Mouse (Mus musculus) embryo, embryonic 10 days (tissue): ENCODE data around the gene Kif1b.

ENCODE experiments used
- DNase-seq: peaks from one replicate; pipeline ENCODE4 v3.0.0-alpha.2; 2015; ENCODE audit warnings: low spot score

Gene Kif1b

DNA sequence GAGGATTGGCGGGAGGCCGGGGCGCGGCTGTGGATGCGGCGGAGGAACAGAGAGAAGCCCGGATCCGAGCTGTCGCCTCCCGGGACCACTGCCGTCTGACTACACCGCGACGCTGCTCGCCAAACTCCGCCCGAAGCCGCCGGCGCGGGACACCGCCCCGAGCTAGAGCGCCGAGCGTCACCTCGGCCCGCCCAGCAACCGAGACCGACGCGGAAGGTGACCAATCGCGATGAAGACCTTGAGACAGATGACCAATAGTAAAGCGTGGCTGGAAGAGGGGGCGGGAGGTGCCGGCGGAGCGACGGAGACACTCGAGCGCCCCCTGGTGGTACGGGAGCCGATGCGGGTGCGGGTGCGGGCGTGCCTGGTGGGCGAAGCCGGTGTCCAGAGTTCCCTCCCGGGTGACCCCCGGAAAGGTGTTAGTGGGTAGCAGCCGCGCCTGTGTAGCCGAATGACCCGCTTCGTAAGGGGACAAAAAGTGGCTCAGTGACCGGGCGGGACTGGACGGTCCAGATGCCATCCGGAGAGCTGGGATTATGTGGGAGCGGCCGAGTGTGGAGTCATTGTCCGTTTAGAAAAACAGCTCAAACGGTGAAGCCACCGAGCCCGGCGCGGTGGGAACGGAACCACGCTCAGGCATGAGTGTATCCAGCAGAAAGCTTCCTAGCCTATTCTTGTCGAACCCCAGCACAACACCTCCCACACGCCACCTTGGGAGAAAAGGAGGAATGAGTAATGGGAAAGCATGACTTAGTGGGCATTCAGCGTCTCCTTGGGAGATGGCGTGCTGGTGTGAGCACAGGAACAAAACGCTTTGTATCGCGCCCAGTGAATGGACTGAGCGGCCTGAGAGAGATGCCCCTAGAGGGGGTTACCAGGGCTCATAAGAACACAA is at the start of gene Kif1b:
Gene Kif1b, minus strand, starts transcription at position 98 of the 895 bp plus-strand sequence.
- peak; percentile 99 for DNase-seq

DNA sequence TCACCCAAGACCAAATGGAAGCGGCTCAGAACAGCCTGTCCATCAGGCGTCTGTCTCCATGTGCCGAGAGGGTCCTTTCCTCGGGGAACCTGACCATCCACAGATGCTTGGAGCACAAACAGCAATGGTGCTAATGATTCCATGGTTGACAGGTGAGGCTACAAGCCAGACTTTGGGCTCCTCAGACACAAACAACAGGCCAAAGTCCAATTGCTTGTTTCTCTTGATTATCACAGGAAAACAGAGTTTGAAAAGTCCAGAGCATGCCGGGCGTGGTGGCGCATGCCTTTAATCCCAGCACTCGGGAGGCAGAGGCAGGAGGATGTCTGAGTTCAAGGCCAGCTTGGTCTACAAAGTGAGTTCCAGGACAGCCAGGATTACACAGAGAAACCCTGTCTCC is 47.2 kb upstream of the Kif1b start:
- no peak for DNase-seq

DNA sequence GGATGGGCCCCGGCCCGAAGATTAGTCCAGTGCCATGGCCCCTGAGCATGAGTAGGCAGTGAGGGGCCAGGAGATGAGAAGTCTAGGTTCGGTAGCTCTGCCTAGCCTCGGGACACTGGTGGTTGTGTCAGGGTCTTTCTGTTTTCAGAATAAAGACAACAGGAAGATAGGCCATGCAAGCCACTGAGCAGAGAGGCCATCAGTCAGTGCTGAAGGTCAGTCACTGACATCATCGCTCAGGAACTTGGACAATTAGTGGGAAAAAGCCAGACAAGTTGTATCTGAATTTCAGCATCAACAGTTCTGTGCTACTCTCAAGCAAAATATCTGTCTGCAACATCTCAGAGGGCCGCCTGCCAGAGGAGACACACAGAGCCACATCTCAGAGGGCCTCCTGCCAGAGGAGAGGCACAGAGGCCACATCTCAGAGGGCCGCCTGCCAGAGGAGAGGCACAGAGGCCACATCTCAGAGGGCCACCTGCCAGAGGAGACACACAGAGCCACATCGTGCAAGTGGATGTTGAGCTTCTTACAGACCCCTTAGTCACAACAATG is 44.2 kb upstream of the Kif1b start:
- DNase-seq: no peak

DNA sequence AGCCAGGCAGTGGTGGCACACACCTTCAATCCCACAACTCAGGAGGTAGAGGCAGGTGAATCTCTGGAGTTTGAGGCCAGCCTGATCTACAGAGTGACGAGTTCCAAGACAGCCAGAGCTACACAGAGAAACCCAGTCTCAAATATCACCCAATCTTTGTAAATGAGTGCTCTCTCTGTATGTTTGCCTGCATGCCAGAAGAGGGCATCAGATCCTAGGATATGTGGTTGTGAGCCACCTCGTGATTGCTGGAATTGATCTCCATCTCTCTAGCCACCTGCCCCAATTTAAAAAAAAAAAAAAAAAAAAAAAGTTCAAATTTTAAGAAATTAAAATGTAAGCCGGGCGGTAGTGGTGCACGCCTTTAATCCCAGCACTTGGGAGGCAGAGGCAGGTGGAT is 41.5 kb upstream of the Kif1b start:
- DNase-seq: peak; percentile 28

DNA sequence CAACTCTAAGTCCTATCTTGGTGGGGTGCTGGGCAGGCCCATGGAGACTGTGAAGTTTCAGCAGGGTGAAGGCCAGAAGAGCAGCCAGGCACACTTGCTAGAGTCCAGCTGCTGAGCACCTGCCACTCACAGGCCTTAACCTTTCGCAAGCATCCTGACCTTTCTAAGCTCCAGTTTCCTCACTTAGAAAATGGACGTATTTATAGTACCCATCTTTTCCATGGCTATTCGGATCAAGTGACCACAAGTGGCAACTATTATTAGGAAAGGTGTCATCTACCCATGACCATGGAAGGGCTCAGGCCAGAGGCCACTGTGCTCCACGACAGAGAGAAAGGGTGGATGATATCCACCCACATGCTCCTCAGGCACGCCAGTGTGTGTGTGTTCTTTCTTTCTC is 38.4 kb upstream of the Kif1b start:
- no peak for DNase-seq

DNA sequence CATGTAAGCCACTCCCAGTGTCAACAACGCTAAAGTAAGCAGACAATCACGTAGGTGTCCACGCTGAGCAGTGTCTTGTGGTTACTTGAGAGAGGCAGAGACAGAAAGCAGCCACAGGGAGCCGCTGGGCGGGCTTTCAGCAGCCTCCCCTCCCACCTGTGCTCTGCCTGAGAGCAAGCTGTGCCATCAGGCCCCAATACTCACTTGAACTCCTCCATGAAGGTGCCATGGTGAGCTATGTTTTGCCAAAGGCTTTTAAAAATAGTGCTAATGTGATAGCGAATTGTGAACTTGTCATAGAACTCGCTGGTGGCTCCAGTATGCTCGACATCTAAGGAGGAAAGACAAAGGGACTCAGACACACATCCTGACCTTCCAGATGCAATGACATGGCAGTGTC is 36.8 kb upstream of the Kif1b start:
- DNase-seq: no peak

DNA sequence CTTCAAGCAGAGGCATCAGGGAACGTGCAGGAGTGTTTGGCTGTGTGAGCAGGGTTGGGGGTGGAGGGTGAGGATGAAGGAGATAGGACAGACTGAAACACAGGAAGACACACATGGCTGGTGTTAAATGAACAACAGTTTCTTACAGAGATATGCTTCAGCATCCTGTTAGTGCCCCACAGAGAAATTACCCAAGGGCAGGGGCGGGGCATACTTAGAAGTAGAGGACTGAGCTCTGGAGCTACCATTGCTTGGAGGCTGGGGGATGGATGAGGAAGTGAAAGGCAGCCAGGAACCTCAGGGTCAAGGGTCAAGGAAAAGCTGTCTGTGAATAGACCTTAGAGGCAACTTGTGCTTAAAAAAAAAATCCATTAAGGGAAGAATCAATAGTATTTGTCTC is 33.2 kb upstream of the Kif1b start:
- peak; percentile 46 for DNase-seq

DNA sequence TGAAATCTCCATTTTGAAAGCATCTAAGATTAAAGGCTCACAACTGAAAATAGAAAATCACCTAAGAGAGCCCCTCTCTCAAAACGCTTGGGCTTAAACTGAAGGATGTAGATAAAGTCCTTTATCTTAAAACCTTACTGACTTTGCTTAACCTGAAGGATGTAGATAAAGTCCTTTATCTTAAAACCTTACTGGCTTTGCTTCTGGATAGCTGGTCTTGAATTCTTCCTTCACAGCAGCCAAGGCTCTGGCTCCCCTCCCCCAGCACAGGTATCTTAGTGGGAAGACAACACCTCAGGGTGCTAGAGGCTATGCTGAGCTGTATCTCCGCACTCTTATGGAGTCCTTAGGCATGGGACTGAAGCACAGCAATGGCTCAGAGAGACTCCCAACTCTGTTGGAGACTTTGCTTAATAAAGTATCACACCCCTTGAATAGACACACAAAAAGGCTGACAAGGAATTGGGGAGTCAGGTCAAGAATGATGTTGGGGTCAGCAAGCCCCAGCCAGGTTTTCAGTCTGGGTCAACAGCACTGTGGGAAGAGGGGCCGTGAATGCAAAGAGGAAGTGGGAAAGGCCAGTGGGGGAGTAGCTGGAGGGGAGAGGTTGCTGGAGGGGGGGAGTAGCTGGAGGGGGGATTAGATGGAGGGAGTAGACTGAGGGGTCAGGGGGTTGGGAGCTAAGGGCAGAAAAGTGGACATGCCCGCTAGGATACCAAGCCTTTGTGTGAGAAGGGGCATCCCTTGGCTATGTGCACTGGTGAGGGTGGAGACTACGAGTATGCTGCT is 32.1 kb upstream of the Kif1b start:
- DNase-seq: no peak

DNA sequence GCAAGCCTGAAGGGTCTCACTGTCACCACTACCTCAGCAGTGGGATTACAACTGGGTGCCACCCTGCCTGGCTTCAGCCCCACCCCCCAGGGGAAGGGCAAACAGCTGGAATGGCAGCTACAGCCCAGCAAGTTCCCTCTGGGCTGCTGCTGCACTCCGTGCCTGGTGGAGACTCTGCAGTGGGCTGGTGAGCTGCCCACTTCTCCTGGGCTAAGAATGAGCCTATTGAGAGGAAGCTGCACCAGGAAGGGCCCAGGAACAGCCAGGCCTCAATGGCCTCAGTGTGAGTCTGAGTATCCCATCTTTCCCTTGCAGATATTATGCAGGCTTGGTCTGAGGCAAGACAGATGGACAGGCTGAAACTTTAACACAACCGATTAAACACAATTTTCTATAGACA is 30.6 kb upstream of the Kif1b start:
- no peak for DNase-seq

DNA sequence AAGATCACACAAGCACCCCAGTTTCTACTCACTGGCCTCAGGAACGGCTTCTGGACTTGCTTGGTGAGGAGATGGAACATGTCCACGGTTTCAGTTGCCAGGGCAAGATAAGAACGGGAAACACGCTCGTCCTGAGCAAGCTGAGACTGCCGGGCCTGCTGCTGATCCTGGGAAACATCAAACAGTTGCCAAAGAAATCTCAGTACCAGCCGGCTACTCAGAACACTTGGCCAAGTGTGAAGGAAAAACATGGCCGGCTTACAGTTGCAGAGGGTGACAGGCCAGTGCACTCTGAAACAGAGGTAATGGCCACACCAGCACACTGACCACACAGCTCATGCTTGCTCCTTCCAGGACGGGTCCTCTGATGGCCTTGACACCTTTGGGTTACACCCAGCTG is 29.9 kb upstream of the Kif1b start:
- DNase-seq: no peak

DNA sequence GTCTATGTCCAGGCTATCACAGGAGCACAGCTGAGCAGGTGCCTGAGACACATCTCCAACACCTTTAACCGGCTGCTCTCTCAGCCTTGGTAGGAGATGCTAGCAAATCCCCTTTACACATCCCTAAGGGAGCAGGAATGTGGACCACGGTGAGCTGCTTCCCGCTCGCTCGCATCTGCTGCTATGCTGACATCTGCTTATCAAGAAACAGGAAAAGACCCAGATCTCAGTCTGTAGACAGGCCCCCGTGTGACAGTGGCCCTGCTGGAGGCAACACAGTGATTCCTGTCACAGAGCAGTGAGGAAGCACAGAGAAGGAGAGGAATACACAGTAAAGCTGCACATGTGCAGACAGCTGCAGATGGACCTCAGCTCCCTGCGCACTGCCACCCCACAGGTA is 28.8 kb upstream of the Kif1b start:
- DNase-seq: no peak

DNA sequence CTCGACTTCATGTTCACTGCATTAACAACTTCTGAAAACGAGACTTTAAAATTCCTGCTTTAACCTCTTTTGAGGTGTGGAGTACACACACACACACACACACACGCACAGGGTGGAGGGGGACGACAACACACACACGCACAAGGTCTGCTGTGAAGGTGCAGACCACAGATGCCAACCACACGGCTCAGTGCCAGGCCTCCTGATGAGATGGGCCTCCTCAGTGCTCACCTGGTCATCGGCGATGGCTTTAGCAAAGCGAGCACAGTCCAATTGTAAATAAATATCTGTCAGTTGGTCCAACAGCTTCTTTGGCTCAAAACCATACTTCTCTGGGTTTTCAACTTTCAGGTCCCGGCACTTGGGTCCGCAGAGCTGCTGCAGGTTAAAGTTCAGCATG is 27.4 kb upstream of the Kif1b start:
- no peak for DNase-seq

DNA sequence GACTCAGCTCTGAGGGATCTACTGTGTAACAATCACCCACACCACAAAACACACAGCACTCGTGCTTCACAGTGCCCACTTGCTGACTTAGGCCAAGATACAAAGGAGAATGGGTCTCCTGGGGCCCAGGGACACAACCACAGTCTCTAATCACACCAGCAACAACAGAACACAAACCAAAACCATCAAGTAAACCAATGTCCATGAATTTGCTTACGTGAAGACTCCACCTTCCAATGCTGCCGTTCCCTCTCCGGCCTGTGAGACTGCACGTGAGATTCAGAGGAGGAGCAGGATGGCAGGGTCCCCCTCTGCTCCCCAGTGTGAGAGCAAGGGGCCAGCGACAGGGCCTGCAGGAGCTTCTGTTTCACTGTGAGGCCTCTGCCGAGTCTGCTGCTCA is 25.2 kb upstream of the Kif1b start:
- no peak for DNase-seq

DNA sequence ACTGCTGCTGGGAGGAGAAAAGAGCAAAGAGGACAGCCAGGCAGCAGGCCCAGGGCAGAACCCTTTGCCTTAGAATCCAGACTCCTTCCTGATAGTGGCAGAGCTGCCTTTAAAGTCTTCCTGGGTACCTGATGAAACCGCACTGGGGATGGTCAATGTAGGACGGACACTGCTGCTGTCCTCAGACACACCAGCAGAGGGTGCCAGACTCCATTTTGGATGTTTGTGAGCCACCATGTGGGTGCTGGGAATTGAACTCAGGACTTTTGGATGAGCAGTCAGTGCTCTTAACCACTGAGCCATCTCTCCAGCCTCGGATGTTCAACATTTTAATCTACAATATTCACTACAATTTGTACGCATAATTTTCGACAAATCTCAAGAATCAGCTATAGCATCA is 23.0 kb upstream of the Kif1b start:
- DNase-seq: no peak

DNA sequence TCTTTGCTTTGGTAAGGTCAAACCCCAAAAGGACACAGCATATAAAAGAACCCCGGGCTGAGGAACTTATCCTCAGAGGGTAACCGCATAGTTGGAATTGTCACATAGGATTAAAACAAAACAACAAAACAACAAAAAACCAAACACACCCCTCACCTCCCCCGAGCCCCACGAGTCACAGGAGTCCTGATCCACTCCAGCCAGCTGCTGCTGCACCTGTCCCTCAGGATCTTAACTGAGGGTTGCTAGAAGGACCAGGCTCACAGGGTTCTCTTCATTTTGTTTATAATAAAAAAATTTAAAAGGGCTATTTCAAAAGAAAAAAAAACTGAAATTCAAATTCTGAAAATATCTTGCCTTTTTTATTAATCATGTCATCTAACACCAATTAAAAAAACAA is 21.2 kb upstream of the Kif1b start:
- no peak for DNase-seq

DNA sequence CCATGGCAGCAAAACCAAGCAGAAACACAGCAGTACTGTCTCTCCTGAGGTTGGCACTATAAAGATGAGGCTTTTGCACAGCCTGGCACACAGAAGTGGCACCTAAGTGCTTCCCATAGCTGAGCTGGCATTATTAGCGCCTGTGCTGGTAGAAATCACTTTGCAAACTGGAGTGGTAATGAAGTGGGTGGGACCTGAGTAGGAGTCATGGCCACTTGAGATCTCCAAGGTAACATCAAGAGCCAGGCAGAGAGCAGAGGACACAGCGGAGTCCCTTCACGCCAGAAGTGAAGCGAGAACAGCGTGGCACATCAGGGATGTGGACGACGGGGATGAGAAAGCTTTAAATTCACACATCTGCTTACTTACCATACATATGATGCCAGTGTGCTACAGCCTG is 19.8 kb upstream of the Kif1b start:
- no peak for DNase-seq

DNA sequence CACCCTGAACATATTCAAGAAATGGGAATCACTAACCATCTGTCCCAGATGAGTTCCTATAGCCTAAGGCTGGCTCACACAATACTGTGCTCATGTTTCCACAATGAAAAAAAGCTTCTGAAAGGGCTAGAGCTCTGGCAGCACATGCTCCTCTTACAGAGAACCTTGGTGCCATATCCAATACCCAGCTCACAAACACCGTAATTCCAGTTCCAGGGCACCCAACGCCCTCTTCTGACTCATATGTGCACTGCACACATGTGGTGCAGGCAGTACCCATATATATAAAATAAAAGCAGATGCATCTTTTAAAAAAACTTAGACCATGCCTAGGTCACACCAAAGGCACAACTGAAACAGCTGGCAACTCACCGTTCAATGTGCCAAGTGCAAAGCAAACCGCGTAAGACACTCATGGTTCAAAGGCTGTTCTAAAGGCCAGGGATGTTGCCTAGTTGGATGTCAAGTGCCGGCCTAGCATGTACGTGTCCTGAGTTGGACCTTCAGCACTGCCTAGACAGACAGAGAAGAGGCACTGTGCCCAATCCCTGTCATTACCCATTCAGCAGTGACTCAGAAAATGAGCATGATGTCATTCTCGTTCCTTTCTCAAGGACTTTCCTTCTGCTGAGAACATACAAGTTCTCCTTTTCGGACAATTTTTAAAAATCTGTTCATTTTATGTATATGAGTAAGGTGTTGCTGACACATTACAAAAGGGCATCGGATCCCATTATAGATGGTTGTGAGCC is 18.1 kb upstream of the Kif1b start:
- DNase-seq: no peak

DNA sequence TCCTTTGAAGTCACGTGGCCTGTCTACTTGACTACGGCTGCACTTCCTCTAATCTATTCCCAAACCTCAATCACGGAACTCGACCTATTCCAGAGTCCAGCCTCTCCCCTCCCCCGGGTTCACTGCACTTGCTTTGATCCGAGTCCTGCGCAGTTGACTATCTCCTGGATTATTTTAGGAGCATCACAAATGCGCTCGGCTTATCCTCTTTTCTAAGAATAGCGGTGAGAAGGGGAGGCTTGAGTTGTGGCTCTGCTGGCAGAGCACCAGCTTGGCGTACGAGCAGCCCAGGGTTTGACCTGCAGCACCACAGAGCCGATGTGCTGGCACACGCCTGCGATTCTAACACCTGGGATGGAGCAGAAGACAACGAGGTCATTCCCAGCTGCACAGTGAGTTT is 16.2 kb upstream of the Kif1b start:
- no peak for DNase-seq

DNA sequence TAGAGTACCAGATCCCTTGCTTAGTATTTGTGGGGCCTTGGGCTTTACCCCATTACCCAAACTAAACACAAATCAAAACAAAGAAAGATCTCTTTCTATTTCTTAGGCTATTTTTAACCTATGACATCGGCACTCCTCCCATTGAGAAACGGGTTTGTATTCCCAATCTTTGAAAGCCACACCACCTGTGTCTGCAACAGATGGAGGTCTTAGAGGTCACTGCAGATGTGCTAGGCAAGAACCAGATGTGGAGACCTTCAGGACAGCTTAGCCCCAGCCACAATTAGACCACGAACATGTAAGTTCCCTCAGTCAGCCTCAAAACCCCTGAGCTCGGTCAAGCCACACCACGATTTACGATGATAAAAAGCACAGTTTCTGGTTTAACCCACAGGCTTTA is 15.2 kb upstream of the Kif1b start:
- no peak for DNase-seq

DNA sequence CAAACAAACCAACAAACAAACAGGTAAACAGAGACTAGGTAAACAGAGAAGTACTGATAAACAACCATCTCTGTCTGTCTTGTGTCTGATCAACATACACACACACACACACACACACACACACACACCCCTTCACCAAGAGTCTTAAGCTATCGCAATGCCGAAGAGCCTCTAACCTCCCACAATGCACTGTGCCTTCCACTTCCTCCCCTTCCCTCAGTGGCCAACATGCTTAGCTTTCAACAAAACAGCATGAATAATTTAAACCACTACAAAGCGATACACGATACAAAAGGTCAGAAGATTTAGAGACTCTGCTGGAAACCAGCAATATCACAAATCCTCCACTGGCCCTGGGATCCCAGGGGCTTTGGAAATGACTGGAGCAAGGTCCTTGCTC is 14.8 kb upstream of the Kif1b start:
- DNase-seq: no peak

DNA sequence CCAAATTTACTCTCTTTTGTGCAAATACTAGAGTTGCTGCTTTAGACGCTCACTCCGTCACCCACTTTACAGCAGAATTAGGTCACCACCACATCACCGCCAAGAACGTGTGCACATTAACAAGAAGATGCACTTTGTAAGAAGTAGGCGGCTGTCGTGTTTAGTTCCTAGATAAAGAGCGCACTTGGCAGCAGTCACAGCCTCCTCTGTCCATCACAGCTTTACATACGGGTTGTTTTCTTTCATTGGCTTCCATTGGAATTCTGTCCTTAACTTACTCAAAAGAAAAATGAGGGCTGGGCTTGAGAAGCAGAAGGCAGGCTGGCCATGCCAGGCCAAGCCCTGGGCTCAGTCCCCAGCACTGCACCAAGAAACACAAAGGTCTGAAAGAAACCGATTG is 11.6 kb upstream of the Kif1b start:
- no peak for DNase-seq

DNA sequence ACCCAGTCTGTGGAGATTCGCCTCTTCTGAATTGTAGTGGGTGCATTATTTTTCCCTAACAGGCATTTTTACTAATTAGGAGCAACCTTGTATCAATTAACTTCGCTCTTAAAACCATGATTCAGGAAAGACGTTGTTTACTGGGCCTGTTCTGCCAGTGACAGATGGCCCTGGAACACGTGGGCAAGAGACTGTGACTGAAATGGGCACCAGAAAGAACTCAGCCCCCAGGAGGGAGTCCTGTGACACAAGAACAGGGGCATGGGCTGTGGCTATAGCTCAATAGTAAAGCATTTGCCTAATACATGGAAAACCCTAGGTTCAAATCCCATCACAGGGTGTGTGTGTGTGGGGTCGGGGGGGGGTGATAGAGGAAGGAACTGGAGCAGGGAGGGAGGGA is 9.9 kb upstream of the Kif1b start:
- DNase-seq: no peak
